ENCODE assay signal across 8 mouse cellular contexts in genomic region chr12:77240372-77240771, GRCm38 (mm10). TPM values are rescaled to one million over a fixed set of nuclear protein-coding genes. Genes with fewer than 3 reads are reported as not detected.
DNase-seq lines count a peak whose midpoint lies in the region; ATAC-seq and TF ChIP-seq lines count a peak whose summit lies in the region.

No protein-coding gene starts in this region.

- H3K9me3 ChIP-seq in liver, embryonic 12.5 days (replicated peaks): no peaks in the 10 kb centered on the region

- H3K27ac ChIP-seq in cortical plate, adult 2 months (ENCODE audit: insufficient read depth, low read length): no peak overlapping the region
- no peak overlapping the region for H3K27ac ChIP-seq in liver, embryonic 12.5 days

- peak overlapping the region; percentile 90; the same call in 1 of the 2 replicates for H3K4me3 ChIP-seq in cortical plate, adult 2 months (ENCODE audit: insufficient read depth, low read length)
- H3K4me3 ChIP-seq in liver, embryonic 12.5 days: peak overlapping the region; percentile 43

- DNase-seq in heart, adult 8-10 months (ENCODE audit: low spot score): peak; percentile 2
- DNase-seq in heart, postnatal 25 days (ENCODE audit: low spot score): no peak
- DNase-seq in 3T3-L1 (ENCODE audit: low read depth, low spot score): peak; percentile 31
- no peak for DNase-seq in testis, postnatal 14 days (ENCODE audit: low spot score)
- no peak for DNase-seq in embryo, embryonic 9.5 days (ENCODE audit: extremely low spot score)

- H3K4me1 ChIP-seq in cortical plate, adult 2 months (ENCODE audit: control insufficient read depth, insufficient read depth, low read length): peaks cover 1% of the 10 kb centered on the region; the same call in 1 of the 2 replicates
- H3K4me1 ChIP-seq in liver, embryonic 12.5 days: peaks cover 21% of the 10 kb centered on the region

- peak overlapping the region; percentile 97 for H3K4me2 ChIP-seq in liver, embryonic 12.5 days

- H3K36me3 ChIP-seq in liver, embryonic 12.5 days: no peaks in the 10 kb centered on the region

- TF ChIP-seq CTCF in cortical plate, adult 2 months (IDR thresholded peaks at IDR 0.05; ENCODE audit: extremely low read depth, insufficient read depth, low read length): no peak

- H3K27me3 ChIP-seq in liver, embryonic 12.5 days (replicated peaks): no peaks in the 10 kb centered on the region

- intact Hi-C loops in heart, postnatal 25 days (cut with DNase I): loop anchor here (2.0 to 10.0 kb wide), 4 partner anchors 224 to 544 kb away; no protein-coding TSS in a partner anchor

- no peak for TF ChIP-seq POLR2A in cortical plate, adult 2 months (IDR thresholded peaks at IDR 0.05; ENCODE audit: extremely low read depth, insufficient read depth, low read length)

- WGBS in liver, embryonic 12.5 days (ENCODE audit: insufficient replicate concordance): 21% methylated on average over 6 of the region's 6 CpGs

- no peak for ATAC-seq in liver, embryonic 12.5 days
- ATAC-seq in megakaryocyte progenitor cell, adult 5-6 weeks (replicated peaks; ENCODE audit: poor library complexity): no peak

- peak overlapping the region; percentile 31; the same call in 1 of the 2 replicates for H3K9ac ChIP-seq in liver, embryonic 12.5 days

RNA-seq across cellular contexts. Expression of gene Fut8, which starts 2.4 kb away (rescaled TPM):
- total RNA-seq in heart, adult 8-10 months (2022): 10 to 100 TPM; 14.3 to 16.8 (median 15.6) TPM
- 10 to 100 TPM; 18.0 to 19.6 TPM for total RNA-seq in heart, postnatal 25 days (2021)
- 28.3 and 29.6 TPM in 2 replicates for polyA plus RNA-seq in cortical plate, adult 2 months (2012; rRNA removed)
- 21.3 and 21.4 TPM in 2 replicates for polyA plus RNA-seq in liver, embryonic 12.5 days (2016; fragmentation: Nextera tagmentation; extraction: Ambion mirVana)
- total RNA-seq in megakaryocyte progenitor cell, adult 5-6 weeks (2015): 158 and 172 TPM in 2 replicates
- total RNA-seq in megakaryocyte progenitor cell, adult 5-6 weeks (2017): 119 and 151 TPM in 2 replicates

Comparison
In these comparisons a context has a peak if more than half of its experiments do, and no peak if none do; other contexts are left out.
1. DNase-seq: peak in heart, adult 8-10 months (single experiment) and 3T3-L1 (single experiment); none in heart, postnatal 25 days (single experiment), testis, postnatal 14 days (single experiment) and embryo, embryonic 9.5 days (single experiment).
2. RNA of gene Fut8, which starts 2.4 kb away (total RNA-seq): 119 to 172 TPM in megakaryocyte progenitor cell, adult 5-6 weeks; 18.0 to 19.6 TPM in heart, postnatal 25 days and 14.3 to 16.8 TPM in heart, adult 8-10 months; every median in the first group is over 4 times any median in the second.